Mouse (Mus musculus) ES-Bruce4 (cell line): ENCODE data around the gene Ppcs. TPM values are rescaled to one million over a fixed set of nuclear protein-coding genes. Genes with fewer than 3 reads are reported as not detected.

Experiments used
- H3K27ac ChIP-seq: 2 replicates; pipeline ENCODE4 v1.5.1; 2012; ENCODE audit warnings: low read length, inconsistent platforms; ENCODE audit not compliant: insufficient read depth
- H3K27me3 ChIP-seq: 2 replicates; pipeline ENCODE4 v1.6.1; 2012; ENCODE audit warnings: mild to moderate bottlenecking, low read length, inconsistent platforms; ENCODE audit not compliant: control insufficient read depth, poor library complexity, insufficient read depth, severe bottlenecking
- H3K36me3 ChIP-seq: 2 replicates; pipeline ENCODE4 v1.6.1; 2012; ENCODE audit warnings: inconsistent platforms, mild to moderate bottlenecking, low read length, moderate library complexity; ENCODE audit not compliant: control insufficient read depth, poor library complexity, insufficient read depth, severe bottlenecking
- H3K4me1 ChIP-seq: one replicate; pipeline ENCODE4 v1.8.1; 2011; ENCODE audit warnings: low read length; ENCODE audit not compliant: control insufficient read depth, insufficient read depth
- H3K4me3 ChIP-seq: 2 replicates; pipeline ENCODE4 v1.5.1; 2011; ENCODE audit warnings: low read depth, mild to moderate bottlenecking, low read length
- H3K9ac ChIP-seq: 2 replicates; pipeline ENCODE4 v1.6.1; 2012; ENCODE audit warnings: low read depth, mild to moderate bottlenecking, inconsistent platforms; ENCODE audit not compliant: poor library complexity, severe bottlenecking
- H3K9me3 ChIP-seq: replicated peaks from 2 replicates; pipeline ENCODE4 v1.6.1; 2012; ENCODE audit warnings: mild to moderate bottlenecking, low read length, inconsistent platforms; ENCODE audit not compliant: control insufficient read depth, poor library complexity, insufficient read depth, severe bottlenecking
- CTCF ChIP-seq: IDR thresholded peaks from one replicate; pipeline ENCODE4 v1.8.1; 2011; ENCODE audit warnings: low read depth, low read length
- EP300 ChIP-seq: IDR thresholded peaks from 2 replicates; pipeline ENCODE4 v1.6.1; 2011; ENCODE audit warnings: low read depth, low read length; ENCODE audit not compliant: insufficient read depth
- POLR2A ChIP-seq: IDR thresholded peaks from one replicate; pipeline ENCODE4 v1.8.1; 2011; ENCODE audit warnings: low read length; ENCODE audit not compliant: insufficient read depth
- polyA plus RNA-seq: library from polyadenylated mRNA; stranded (reverse); fragments of >200 nt; gene quantifications from 2 replicates; pipeline ENCODE4 v1.2.4, GENCODE M21; 2011; ENCODE audit warnings: low read depth; ENCODE audit not compliant: missing spikeins, insufficient read depth, insufficient read length

The Ppcs gene
- polyA plus RNA-seq, 1 experiment, result 15.5 TPM

DNA sequence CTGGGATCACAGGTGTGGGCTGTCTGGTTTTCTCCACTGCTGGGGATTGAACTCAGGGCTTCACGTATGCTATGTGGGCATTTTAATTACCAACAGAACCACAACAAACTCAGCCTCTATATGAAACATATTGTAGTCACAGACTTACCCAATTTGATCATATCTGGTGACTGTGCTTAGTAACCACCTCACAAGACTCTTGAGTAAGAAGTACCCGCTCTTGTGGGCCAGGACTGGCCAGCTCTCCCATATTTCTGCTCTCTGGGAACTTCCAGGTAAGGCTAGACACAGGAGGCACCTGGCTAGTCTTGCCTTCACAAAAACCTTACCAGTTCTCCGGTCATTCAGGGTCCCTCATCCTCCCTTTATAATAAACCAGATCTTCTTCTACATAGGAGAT, 40.2 kb upstream of the Ppcs start:
- TF ChIP-seq POLR2A, result no peak
- TF ChIP-seq EP300, result no peak
- Histone ChIP-seq H3K9ac (no peak overlapping the region), H3K9me3 (no peaks in the 10 kb centered on the region), H3K4me1 (no peaks in the 10 kb centered on the region), H3K4me3 (no peak overlapping the region), H3K27me3 (no peaks in the 10 kb centered on the region), H3K27ac (no peak overlapping the region), H3K36me3 (no peaks in the 10 kb centered on the region)

DNA sequence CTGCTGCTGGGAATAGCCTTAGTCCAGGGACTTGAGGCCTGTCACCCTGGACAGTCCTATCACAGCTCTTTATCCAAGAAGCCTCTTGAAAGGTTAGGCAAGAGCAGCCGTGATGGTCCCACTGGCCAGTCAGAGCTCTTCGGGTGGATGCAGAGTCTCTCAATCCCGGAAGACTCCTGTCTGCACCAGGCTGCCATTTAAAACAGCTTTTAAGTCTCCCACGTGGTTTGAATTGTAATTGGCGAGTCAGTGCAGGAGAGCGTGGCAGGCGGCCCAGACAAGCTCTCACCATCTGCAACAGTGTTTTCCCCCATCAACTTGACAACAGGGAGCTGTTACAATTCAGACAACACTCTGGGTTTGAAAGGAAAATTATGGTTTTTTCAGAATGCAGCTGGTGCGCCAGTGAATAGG, 38.5 kb upstream of the Ppcs start:
- Histone ChIP-seq H3K4me3 (no peak overlapping the region), H3K9ac (no peak overlapping the region), H3K27me3 (no peaks in the 10 kb centered on the region), H3K9me3 (no peaks in the 10 kb centered on the region), H3K36me3 (no peaks in the 10 kb centered on the region), H3K27ac (no peak overlapping the region), H3K4me1 (no peaks in the 10 kb centered on the region)
- TF ChIP-seq EP300 (no peak), POLR2A (no peak), CTCF (no peak)

DNA sequence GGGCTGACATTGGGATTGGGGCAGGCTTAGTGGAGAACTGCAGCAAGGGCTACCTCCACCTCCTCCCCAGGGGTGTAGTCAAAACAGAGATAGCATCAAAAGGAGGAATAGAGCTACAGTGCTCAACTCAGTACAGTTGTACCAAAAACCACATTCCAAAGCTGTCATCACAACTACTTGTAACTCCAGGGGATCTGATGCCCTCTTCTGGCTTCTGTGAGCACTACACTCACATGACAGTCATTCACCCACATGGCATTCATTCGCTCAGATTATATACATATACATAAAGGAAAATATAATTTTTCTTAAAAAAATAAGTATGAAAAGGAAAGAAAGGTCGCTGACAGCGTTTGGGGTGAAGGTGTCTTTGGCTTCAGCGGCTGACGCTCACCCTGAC, 38.1 kb upstream of the Ppcs start:
- TF ChIP-seq POLR2A, result no peak
- no peak for TF ChIP-seq EP300
- no peak for TF ChIP-seq CTCF
- Histone ChIP-seq H3K27me3 (no peaks in the 10 kb centered on the region), H3K9me3 (no peaks in the 10 kb centered on the region), H3K27ac (no peak overlapping the region), H3K4me3 (no peak overlapping the region), H3K4me1 (no peaks in the 10 kb centered on the region), H3K9ac (no peak overlapping the region), H3K36me3 (no peaks in the 10 kb centered on the region)

DNA sequence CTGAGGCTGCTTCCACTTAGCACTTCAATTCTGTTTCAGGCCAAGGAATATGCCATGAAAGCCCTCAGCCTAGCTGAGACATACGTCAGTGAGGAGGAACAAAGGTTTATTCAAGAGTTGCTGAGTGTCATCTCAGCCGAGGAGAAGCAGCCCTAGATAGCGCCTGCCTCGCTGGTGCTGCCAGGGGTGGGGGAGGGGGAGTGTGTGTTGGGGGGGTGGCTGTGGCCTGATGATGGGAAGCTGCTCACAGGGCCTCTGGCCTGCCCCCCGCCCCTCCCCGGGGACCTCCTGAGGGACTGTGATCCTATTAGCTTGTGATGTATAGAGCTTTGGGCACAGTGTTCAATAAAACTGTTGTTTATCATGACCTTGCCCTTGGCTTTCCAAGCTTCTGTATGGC, 31.3 kb upstream of the Ppcs start:
- Histone ChIP-seq H3K4me3 (no peak overlapping the region), H3K9ac (no peak overlapping the region), H3K36me3 (no peaks in the 10 kb centered on the region), H3K4me1 (no peaks in the 10 kb centered on the region), H3K9me3 (no peaks in the 10 kb centered on the region), H3K27ac (no peak overlapping the region), H3K27me3 (no peaks in the 10 kb centered on the region)
- TF ChIP-seq EP300 (no peak), POLR2A (no peak), CTCF (no peak)

DNA sequence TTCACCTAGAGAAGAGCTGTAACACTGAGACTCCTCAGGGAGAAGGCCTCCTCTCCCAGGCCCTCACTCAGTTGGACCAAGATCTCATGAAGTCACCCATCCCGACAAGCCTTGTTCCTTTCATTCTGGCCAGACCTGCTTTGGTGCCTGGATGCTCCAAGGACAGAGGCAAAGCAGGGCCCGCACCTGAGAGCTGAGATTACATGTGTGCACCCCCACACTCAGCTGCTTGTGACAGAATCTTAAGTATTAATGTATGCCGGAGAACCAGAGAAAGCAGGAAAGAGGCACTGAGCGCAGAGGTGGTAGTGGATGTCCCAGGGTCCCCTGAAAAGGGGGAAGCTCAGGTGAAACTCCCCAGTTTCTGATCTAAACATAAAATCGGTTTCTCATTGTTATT, 30.9 kb upstream of the Ppcs start:
- no peak overlapping the region for H3K4me3 ChIP-seq
- no peaks in the 10 kb centered on the region for H3K27me3 ChIP-seq
- no peaks in the 10 kb centered on the region for H3K36me3 ChIP-seq
- H3K4me1 ChIP-seq, result no peaks in the 10 kb centered on the region
- no peak overlapping the region for H3K9ac ChIP-seq
- no peak for TF ChIP-seq POLR2A
- no peak for TF ChIP-seq CTCF
- no peak for TF ChIP-seq EP300
- no peaks in the 10 kb centered on the region for H3K9me3 ChIP-seq
- no peak overlapping the region for H3K27ac ChIP-seq

DNA sequence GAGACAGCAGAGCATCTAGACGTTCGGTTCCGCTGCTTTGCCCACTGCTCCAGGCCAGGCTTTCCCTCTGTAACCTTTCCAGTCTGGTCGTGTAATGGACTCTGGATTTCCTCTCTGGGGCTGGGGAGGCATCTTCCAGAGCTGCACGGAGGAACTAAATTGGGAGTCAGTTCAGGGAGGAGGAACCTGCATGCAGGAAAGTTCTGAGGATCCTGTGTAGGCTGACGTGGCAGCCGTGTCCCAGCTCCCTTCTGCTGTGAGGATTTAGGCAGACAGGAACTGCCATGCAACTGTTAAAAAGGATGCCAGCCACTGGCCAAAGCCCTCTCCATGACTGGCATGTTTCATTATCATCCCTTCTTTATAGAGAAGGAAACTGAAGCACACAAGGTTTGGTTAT, 28.2 kb upstream of the Ppcs start:
- Histone ChIP-seq H3K36me3 (no peaks in the 10 kb centered on the region), H3K27me3 (no peaks in the 10 kb centered on the region), H3K4me3 (no peak overlapping the region), H3K9ac (no peak overlapping the region), H3K27ac (no peak overlapping the region), H3K9me3 (no peaks in the 10 kb centered on the region), H3K4me1 (peaks cover 1% of the 10 kb centered on the region)
- TF ChIP-seq POLR2A, result no peak
- TF ChIP-seq EP300, result no peak
- TF ChIP-seq CTCF, result no peak
